Mouse (Mus musculus) limb, embryonic 14.5 days (tissue): Measurements from ENCODE around the gene Heg1. TPM values are rescaled to one million over a fixed set of nuclear protein-coding genes. Genes with fewer than 3 reads are reported as not detected.

Experiments used
- ATAC-seq: fragments of 200-750 bp; cut with Nextera tagmentation; 2 replicates; pipeline ENCODE4 v1.8.0; 2017; ENCODE audit warnings: low read depth, moderate number of reproducible peaks, moderate TSS enrichment; ENCODE audit not compliant: low FRiP score
- DNase-seq: peaks from one replicate; pipeline ENCODE4 v3.0.0-alpha.2; 2015; ENCODE audit warnings: low spot score
- H3K27ac ChIP-seq: fragments of 300-500 bp; sonication (generic); replicated peaks from 2 replicates; pipeline ENCODE4 v1.5.1; 2014; ENCODE audit warnings: low read depth, mild to moderate bottlenecking, low read length, moderate library complexity, mixed read lengths
- H3K27me3 ChIP-seq: fragments of 300-500 bp; sonication (generic); 2 replicates; pipeline ENCODE4 v1.6.1; 2014; ENCODE audit warnings: low read length, mixed read lengths; ENCODE audit not compliant: control insufficient read depth, insufficient read depth
- H3K36me3 ChIP-seq: fragments of 300-500 bp; sonication (generic); 2 replicates; pipeline ENCODE4 v1.6.1; 2014; ENCODE audit warnings: mild to moderate bottlenecking, low read length, moderate library complexity, mixed read lengths; ENCODE audit not compliant: control insufficient read depth, insufficient read depth
- H3K4me1 ChIP-seq: fragments of 300-500 bp; sonication (generic); 2 replicates; pipeline ENCODE4 v1.6.1; 2014; ENCODE audit warnings: antibody characterized with exemption, low read length, mixed read lengths; ENCODE audit not compliant: control insufficient read depth, insufficient read depth
- H3K4me2 ChIP-seq: fragments of 300-500 bp; sonication (generic); replicated peaks from 2 replicates; pipeline ENCODE4 v1.6.1; 2014; ENCODE audit warnings: low read depth, mild to moderate bottlenecking, low read length, moderate library complexity; ENCODE audit not compliant: severe bottlenecking
- H3K4me3 ChIP-seq: fragments of 300-500 bp; sonication (generic); replicated peaks from 2 replicates; pipeline ENCODE4 v1.5.1; 2014; ENCODE audit warnings: low read length
- H3K9ac ChIP-seq: fragments of 300-500 bp; sonication (generic); 2 replicates; pipeline ENCODE4 v1.6.1; 2014; ENCODE audit warnings: mild to moderate bottlenecking, low read depth, low read length, moderate library complexity; ENCODE audit not compliant: severe bottlenecking
- H3K9me3 ChIP-seq: fragments of 300-500 bp; sonication (generic); 2 replicates; pipeline ENCODE4 v1.6.1; 2016; ENCODE audit warnings: low read length; ENCODE audit not compliant: control insufficient read depth
- POLR2A ChIP-seq: fragments of 200-500 bp; IDR thresholded peaks from 2 replicates; pipeline ENCODE4 v1.8.0; 2012; ENCODE audit warnings: inconsistent platforms, mild to moderate bottlenecking, moderate library complexity, borderline replicate concordance; ENCODE audit not compliant: insufficient read depth, insufficient read length; ENCODE audit errors: extremely low read depth
- WGBS: fragments of 180-500 bp; shearing (Covaris S2); extraction: QIAGEN DNeasy Blood & Tissue Kit; methylation state at CpG from one replicate; pipeline ENCODE4 v1.1.7; 2014; 5-methylcytosine and 5-hydroxymethylcytosine counted together
- polyA plus RNA-seq, 2 experiments: library from polyadenylated mRNA; depleted of rRNA in 1 of 2; stranded (reverse) in 1 of 2; unstranded in 1 of 2; fragments of >200 nt; fragmentation: Nextera tagmentation in 1 of 2; extraction: Ambion mirVana in 1 of 2; gene quantifications; 2 replicates each; pipeline versions ENCODE4 v1.2.1 to v1.2.3; 2012 to 2014

The Heg1 gene
- polyA plus RNA-seq, 2 experiments: 20.8 to 22.0 TPM

GRCm38 (mm10) chr16:33769848-33770247, 85.7 kb downstream of the Heg1 start:
- no peak overlapping the region for H3K9ac ChIP-seq
- H3K27me3 ChIP-seq: no peaks in the 10 kb centered on the region
- 65% methylated on average over 7 of the region's 7 CpGs for WGBS
- H3K4me2 ChIP-seq: no peak overlapping the region
- no peak for TF ChIP-seq POLR2A
- H3K27ac ChIP-seq: no peak overlapping the region
- no peak overlapping the region for H3K4me3 ChIP-seq
- no peak for ATAC-seq
- no peak for DNase-seq
- H3K9me3 ChIP-seq: no peaks in the 10 kb centered on the region
- no peaks in the 10 kb centered on the region for H3K4me1 ChIP-seq
- H3K36me3 ChIP-seq: no peaks in the 10 kb centered on the region; the same call in 1 of the 2 replicates

DNA sequence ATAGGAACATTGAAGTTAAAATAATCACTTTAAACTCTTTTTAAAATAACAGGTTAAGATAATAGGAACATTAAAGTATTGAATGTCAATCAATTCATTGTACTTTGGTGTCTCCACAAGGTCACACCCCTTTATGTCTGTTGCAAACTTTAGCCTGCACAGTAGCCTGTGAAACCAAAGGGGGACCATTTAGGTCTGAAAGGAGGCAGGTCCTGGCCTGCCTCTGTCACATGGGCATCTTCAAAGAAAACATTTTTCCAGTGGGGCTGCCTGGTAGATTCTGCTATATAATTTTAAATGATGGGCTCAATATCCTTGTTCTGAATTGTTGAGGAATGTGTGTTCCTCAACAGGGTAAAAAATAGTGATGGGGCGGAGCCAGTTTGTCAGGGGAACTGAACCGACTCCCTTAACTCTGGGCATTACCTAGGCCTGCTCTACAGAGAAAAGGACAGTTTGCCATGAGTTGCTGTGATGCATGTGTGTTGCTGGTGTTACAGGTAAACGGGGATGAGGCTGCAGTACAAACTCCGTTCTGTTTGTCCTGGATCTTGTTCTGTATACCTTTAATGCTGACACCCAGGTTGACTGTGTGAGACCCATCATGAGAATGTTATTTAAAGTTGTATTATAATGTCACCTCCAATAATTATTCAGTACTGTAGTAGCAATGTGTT, 86.7 kb downstream of the Heg1 start:
- Histone ChIP-seq H3K4me1 (no peaks in the 10 kb centered on the region), H3K27me3 (no peaks in the 10 kb centered on the region), H3K9ac (no peak overlapping the region), H3K4me3 (no peak overlapping the region), H3K9me3 (no peaks in the 10 kb centered on the region), H3K36me3 (no peaks in the 10 kb centered on the region; the same call in 1 of the 2 replicates), H3K4me2 (no peak overlapping the region), H3K27ac (no peak overlapping the region)
- no peak for TF ChIP-seq POLR2A
- peak; percentile 27 for DNase-seq
- ATAC-seq: no peak
- WGBS: 84% methylated on average over 4 of the region's 4 CpGs

DNA sequence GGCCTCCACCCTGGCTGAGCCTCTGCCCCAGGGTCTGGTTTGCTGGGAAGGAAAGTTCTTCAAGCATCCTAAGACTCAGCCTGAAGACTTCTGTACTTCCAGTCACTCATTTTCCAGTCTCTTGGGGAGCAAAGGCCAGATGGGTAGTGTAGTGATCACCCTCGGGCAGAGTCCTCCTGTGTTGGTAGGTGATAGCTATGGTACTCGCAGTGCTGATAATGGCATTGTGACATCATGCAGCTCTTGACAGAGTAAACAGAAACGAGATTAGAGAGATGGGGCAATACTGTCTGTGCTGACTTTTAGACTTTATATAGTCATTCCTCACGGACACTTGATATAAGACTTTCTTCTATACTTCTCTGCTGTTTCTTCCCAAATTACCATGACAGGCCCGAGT, 88.6 kb downstream of the Heg1 start:
- ATAC-seq (no peak), DNase-seq (no peak)
- H3K9me3 ChIP-seq: no peaks in the 10 kb centered on the region
- 91% methylated on average over 5 of the region's 5 CpGs for WGBS
- H3K4me1 ChIP-seq: no peaks in the 10 kb centered on the region
- H3K36me3 ChIP-seq: no peaks in the 10 kb centered on the region
- H3K27ac ChIP-seq: no peak overlapping the region
- no peak overlapping the region for H3K9ac ChIP-seq
- no peak overlapping the region for H3K4me3 ChIP-seq
- no peak for TF ChIP-seq POLR2A
- H3K27me3 ChIP-seq: no peaks in the 10 kb centered on the region
- H3K4me2 ChIP-seq: no peak overlapping the region

DNA sequence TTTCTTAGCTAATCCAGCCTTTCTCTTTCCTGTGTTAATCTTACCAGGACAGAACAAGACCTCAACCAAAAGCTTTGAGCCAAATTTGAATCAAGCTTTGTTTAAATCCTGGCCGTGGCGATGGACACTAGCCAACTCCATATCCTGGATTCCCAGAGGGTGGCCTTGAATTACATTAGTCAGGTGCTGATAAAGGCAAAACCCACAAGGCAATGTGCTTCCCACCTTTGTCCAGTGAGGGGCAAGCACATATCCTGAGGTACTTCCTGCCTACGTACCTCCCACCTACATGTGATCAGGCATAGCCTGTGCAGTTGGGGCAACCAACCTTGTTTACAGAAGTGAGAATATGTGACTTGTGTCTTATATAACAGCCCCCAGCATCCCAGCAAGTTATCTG, 90.8 kb downstream of the Heg1 start:
- Histone ChIP-seq H3K9me3 (no peaks in the 10 kb centered on the region), H3K9ac (no peak overlapping the region), H3K4me3 (no peak overlapping the region), H3K27me3 (no peaks in the 10 kb centered on the region), H3K4me1 (no peaks in the 10 kb centered on the region), H3K4me2 (no peak overlapping the region), H3K36me3 (no peaks in the 10 kb centered on the region), H3K27ac (no peak overlapping the region)
- DNase-seq (no peak), ATAC-seq (no peak)
- no peak for TF ChIP-seq POLR2A
- WGBS: 73% methylated on average over 3 of the region's 3 CpGs

DNA sequence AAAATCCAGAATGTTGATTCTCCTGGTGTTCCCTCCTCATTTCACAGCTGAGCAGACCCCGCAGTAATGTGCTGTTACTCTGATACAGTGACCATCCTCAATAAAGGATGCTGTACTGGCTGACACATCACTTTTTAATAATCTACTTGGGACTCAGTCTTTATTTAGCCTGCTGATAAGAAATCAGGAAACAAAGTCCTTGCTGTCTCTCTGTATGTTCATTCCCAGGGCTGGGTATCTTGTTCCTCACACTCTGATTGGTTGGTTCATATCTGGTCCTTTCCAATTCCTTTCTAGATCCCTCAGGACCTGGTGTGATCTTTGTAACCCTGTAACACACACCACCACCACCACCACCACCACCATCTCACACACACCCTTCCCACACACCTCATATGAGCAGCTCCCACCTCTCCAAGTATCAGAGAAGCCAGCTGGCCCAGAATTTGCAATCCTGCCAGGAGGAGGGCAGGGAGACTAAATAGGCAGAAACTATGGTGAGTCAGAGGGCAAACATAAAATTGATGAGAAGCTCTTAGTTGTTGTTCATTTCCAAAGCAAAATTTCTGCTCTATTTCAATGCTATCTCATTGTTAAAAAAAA, 91.7 kb downstream of the Heg1 start:
- H3K4me3 ChIP-seq: no peak overlapping the region
- H3K27ac ChIP-seq: no peak overlapping the region
- DNase-seq (no peak), ATAC-seq (no peak)
- H3K9me3 ChIP-seq: no peaks in the 10 kb centered on the region
- H3K4me1 ChIP-seq: no peaks in the 10 kb centered on the region
- no peaks in the 10 kb centered on the region for H3K36me3 ChIP-seq
- no peak for TF ChIP-seq POLR2A
- H3K9ac ChIP-seq: no peak overlapping the region
- no peaks in the 10 kb centered on the region for H3K27me3 ChIP-seq
- WGBS: 76% methylated on average over 1 of the region's 1 CpGs
- H3K4me2 ChIP-seq: no peak overlapping the region
